Mouse (Mus musculus) limb, embryonic 10.5 days (tissue): ENCODE results near the gene Neurl2. TPM values are rescaled to one million over a fixed set of nuclear protein-coding genes. Genes with fewer than 3 reads are reported as not detected.
"Not testable (repeated sequence)": the region's sequence is repeated elsewhere in the genome, so short reads cannot be mapped to it uniquely, and the experiment has no call there.

Experiments
- DNase-seq: peaks from one replicate; pipeline ENCODE4 v3.0.0-alpha.2; 2017; ENCODE audit warnings: low spot score
- H3K27ac ChIP-seq: fragments of 300-500 bp; sonication (generic); 2 replicates; pipeline ENCODE4 v1.5.1; 2016; ENCODE audit warnings: mild to moderate bottlenecking
- H3K27me3 ChIP-seq: fragments of 300-500 bp; sonication (generic); 2 replicates; pipeline ENCODE4 v1.6.1; 2016; ENCODE audit warnings: low read depth, mild to moderate bottlenecking; ENCODE audit not compliant: poor library complexity, severe bottlenecking
- H3K36me3 ChIP-seq: fragments of 300-500 bp; sonication (generic); 2 replicates; pipeline ENCODE4 v1.6.1; 2016; ENCODE audit warnings: mild to moderate bottlenecking, moderate library complexity
- H3K4me1 ChIP-seq: fragments of 300-500 bp; sonication (generic); 2 replicates; pipeline ENCODE4 v1.6.1; 2016
- H3K4me3 ChIP-seq: fragments of 300-500 bp; sonication (generic); 2 replicates; pipeline ENCODE4 v1.5.1; 2016; ENCODE audit warnings: mild to moderate bottlenecking, moderate library complexity
- H3K9me3 ChIP-seq: fragments of 300-500 bp; sonication (generic); replicated peaks from 2 replicates; pipeline ENCODE4 v1.6.1; 2016; ENCODE audit warnings: mild to moderate bottlenecking
- WGBS: fragments of 180-500 bp; shearing (Covaris S2); methylation state at CpG from one replicate; pipeline ENCODE4 v1.1.7; 2016; 5-methylcytosine and 5-hydroxymethylcytosine counted together
- polyA plus RNA-seq: library from polyadenylated mRNA; unstranded; fragments of >200 nt; fragmentation: Nextera tagmentation; extraction: Ambion mirVana; gene quantifications from 2 replicates; pipeline ENCODE4 v1.2.1, GENCODE M21; 2016

Gene Neurl2
- polyA plus RNA-seq = 4.0 and 6.9 TPM in 2 replicates

DNA sequence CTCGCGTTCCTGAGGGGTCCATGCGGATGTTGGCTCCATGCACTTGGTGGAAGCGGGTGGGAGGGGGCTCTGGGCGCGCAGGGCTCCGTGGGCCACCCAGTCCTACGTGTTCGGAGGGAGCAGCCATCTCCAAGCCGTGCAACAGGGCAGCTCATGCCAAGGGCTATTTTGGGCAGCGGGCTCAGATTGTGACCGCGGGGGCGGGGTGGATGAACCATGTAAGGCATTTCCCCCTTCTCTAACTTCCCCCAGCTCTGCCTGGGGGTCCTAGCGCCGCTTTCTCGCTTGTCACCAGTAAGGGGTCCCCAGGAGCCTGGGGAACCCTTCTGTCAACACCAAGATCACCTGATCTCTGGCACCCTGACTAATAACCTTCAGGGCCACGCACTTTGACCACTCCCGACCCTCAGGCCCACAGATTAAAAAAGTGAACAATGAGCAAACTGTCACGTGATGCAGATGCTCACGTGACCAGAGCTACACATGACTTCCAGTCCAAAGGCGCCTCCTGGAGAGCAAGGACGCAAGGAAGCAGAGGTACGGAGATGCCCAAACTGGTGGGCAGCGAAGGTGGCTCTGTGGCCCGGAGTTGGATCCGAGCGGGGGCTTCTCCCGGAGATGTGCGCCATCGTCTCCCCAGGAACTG is at the start of gene Neurl2:
Gene Neurl2 (minus strand): TSS at position 143 of the 646 bp plus-strand sequence.
- WGBS = under 1% methylated on average over 31 of the region's 31 CpGs
- Histone ChIP-seq H3K4me1 (peaks cover 27% of the 10 kb centered on the region), H3K36me3 (peaks cover 37% of the 10 kb centered on the region), H3K27me3 (no peaks in the 10 kb centered on the region), H3K4me3 (peak within 1 kb of the TSS; percentile 88), H3K9me3 (no peaks in the 10 kb centered on the region), H3K27ac (peak within 1 kb of the TSS; percentile 93)
- DNase-seq = peak; percentile 96

DNA sequence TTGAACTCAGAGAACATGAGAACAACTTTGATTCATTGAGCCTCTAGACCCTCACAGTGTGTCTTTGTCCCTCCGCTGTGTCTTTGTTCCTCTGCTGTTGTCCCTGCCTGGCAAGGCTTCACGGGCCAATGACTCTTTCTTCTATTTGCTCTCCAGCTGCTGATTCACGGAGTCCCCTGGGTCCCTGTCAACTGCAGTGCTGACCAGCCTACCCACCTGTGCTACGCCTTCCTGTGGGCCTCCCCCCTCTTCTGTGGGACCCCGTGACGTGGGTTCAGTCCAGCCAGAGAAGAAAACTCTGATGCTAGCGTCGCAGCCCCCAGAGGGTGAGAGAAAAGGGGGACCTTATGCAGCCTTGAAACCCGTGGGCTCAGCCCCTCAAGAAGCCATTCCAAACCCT is 49.4 kb upstream of the Neurl2 start:
- no peak for DNase-seq
- Histone ChIP-seq H3K27me3 (no peaks in the 10 kb centered on the region), H3K4me3 (no peak overlapping the region), H3K9me3 (no peaks in the 10 kb centered on the region), H3K36me3 (peaks cover 52% of the 10 kb centered on the region), H3K27ac (no peak overlapping the region), H3K4me1 (peaks cover 18% of the 10 kb centered on the region)
- WGBS = 92% methylated on average over 9 of the region's 9 CpGs

DNA sequence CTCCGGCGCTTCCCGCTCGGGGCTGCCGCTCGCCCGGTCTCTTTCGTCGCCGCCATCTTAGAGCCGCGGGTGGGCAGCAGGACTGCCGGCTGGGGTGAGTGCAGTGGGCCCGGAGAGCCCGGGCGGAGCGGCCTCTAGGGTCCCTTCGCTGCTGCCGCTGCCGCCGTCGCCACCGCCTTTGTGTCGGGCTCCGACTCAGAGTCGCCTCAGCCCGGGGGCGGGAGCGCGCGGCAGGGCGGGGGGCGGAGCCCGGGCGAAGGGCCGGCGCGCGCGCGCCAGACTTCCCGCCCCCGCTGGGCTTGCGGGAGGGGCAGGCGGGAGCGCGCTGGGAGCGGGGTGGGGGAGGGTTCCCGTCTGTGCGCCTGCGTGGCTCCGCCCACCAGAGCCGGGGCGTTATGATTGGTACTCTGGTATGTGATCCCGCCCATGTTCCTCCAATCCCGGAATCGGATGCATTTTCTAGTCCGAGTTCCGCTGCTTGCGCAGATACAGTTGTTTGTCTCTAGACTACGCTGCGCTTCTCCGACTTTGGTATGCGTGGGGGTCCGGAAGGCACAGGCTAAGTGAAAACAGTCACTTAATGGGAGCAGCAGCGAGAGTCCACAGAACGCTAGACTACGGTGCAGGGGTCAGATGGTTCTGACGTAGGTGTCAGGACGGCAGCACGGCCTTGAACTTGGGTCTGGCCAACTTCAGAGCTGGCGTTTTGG is 46.5 kb upstream of the Neurl2 start:
- peak; percentile 99 for DNase-seq
- Histone ChIP-seq H3K27ac (peak overlapping the region; percentile 100), H3K4me1 (peaks cover 24% of the 10 kb centered on the region), H3K9me3 (no peaks in the 10 kb centered on the region), H3K4me3 (peak overlapping the region; percentile 92), H3K36me3 (peaks cover 29% of the 10 kb centered on the region), H3K27me3 (no peaks in the 10 kb centered on the region)
- under 1% methylated on average over 72 of the region's 72 CpGs for WGBS

DNA sequence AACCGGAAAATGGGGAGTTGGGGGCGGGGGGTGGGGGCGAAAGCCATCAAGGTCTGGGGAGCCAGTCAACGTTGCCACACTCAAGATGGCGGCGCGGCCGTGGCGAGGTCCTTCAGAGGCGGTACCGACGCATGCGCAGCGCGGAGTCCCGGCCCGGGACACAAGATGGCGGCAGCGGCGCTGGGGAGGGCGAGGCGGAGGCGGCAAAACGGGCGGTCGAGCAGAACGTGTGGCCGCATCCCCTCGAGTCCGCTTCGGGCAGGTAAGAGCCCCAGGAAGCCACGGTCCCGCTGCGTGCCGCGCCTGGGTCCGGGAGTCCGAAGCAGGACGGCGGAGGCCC is 45.9 kb upstream of the Neurl2 start, which contains the start of gene Pcif1:
Gene Pcif1 (plus strand): TSS at position 77 of the 340 bp plus-strand sequence.
- peaks cover 25% of the 10 kb centered on the region for H3K36me3 ChIP-seq
- 0% methylated on average over 40 of the region's 40 CpGs for WGBS

DNA sequence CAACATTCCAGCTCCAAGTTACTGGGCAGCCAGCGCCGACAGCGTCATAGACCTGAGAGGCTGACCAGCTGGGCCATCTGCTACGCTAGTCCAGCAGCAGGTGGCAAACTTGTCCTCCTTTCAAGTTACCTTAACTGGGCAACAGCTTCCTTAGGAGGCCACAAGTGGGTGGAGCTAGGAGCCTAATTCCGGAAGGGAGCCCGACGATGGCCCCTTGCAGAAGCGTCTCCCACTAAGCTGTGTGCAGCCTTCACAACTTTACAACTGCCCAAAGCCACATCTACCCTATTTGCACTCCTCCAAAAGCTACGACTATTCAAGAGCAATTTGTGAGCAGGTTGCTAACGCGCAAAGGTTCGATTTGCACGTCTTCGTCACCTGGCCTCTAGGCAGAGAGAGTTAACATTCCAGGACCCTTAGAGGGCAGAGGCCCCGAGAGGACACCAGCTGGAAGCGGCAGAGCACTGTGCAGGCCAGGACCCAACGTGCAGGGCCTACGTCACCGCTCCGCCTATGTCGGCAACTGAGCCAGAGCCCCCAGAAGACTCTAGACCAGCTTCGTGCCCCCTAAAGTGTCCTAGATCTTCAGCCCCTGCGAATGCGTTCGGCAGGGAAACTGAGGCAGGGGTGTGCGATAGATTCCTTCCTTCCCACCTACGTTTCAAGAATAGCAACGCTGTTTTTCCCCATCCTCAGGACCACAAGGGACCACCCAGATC is 45.4 kb upstream of the Neurl2 start:
- H3K4me1 ChIP-seq = peaks cover 34% of the 10 kb centered on the region
- WGBS = 2% methylated on average over 28 of the region's 28 CpGs
- H3K4me3 ChIP-seq = peak overlapping the region; percentile 92
- no peaks in the 10 kb centered on the region for H3K27me3 ChIP-seq
- DNase-seq = peak; percentile 64
- no peaks in the 10 kb centered on the region for H3K9me3 ChIP-seq
- H3K36me3 ChIP-seq = peaks cover 20% of the 10 kb centered on the region
- H3K27ac ChIP-seq = peak overlapping the region; percentile 100

More for the DNA sequence above, 45.9 kb upstream of the Neurl2 start, which contains the start of gene Pcif1:
- Histone ChIP-seq H3K4me3 (peak within 1 kb of the TSS; percentile 92), H3K27me3 (no peaks in the 10 kb centered on the region), H3K27ac (peak within 1 kb of the TSS; percentile 100), H3K4me1 (peaks cover 29% of the 10 kb centered on the region), H3K9me3 (no peaks in the 10 kb centered on the region)
- peak; percentile 98 for DNase-seq

DNA sequence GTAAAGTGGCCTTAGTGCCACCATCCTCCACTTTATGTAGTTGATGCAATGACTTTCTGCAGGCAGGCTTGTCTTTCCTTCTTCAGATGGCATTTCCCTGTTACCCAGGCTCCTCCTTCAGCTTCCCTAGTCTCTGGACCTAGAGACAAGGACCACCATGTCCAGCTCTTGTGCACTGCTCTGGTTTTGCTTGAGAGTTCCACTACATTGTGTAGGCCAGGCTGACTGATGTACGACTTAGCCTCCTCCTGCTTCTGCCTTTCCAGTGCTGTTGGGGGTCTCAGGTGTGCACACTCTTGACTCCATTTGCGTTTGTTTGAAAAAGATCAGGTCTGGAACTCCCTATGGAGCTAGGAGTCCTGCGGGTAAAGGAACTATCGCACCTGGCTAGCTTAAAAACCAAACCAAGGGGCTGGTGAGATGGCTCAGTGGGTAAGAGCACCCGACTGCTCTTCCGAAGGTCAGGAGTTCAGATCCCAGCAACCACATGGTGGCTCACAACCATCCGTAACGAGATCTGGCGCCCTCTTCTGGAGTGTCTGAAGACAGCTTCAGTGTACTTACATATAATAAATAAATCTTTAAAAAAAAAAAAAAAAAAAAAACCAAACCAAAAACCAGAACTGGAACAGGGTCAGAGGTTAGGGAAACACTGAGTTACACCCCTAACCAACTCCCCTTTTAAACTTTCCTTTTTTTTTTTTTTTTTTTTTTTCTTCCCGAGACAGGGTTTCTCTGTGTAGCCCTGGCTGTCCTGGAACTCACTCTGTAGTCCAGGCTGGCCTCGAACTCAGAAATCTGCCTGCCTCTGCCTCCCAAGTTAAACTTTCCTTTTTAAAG is 44.3 kb upstream of the Neurl2 start:
- not testable (repeated sequence) for H3K9me3 ChIP-seq, H3K27ac ChIP-seq, H3K27me3 ChIP-seq, H3K36me3 ChIP-seq, DNase-seq
- 71% methylated on average over 11 of the region's 11 CpGs for WGBS
- peaks cover 34% of the 10 kb centered on the region for H3K4me1 ChIP-seq
- peak overlapping the region; percentile 92 for H3K4me3 ChIP-seq

DNA sequence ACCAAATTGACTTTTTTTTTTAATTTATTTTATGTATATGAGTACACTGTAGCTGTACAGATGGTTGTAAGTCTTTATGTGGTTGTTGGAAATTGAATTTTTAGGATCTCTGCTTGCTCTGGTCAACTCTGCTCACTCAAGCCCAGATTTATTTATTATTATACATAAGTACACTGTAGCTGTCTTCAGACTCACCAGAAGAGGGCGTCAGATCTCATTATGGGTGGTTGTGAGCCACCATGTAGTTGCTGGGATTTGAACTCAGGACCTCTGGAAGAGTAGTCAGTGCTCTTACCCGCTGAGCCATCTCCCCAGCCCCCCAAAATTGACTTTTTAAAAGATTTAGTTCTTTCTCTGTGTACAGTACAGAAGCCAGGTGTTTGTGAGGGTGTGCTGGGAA is 42.4 kb upstream of the Neurl2 start:
- whole genome bisulfite sequencing = 49% methylated on average over 2 of the region's 2 CpGs
- not testable (repeated sequence) for DNase-seq, H3K36me3 ChIP-seq, H3K9me3 ChIP-seq, H3K27ac ChIP-seq, H3K27me3 ChIP-seq, H3K4me3 ChIP-seq
- H3K4me1 ChIP-seq = peaks cover 31% of the 10 kb centered on the region

DNA sequence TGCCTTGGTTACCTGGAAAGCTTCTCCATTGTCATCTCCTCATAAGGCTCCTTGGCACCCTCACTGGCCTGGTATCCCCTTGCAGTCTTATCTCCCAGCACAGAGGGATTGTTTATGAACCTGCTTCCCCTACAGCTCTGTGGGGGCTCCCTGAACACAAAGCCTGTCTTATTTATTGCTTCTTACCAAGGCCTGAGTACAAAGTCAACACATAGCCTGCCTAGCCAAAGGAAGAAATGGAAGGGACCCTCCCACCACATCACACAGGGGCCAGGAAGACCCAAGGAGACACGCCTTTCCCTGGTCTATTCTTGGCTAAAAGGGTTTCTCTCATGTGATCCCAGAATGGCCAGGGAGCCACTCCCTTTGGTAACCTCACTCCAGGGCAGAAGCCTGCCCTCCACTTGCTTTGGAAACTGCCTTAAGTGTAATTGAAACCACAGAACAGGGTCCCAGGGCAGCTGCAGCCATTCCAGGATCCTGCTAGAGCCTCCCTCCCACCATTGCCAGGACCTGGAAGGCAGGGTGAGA is 41.0 kb upstream of the Neurl2 start:
- Histone ChIP-seq H3K9me3 (no peaks in the 10 kb centered on the region), H3K4me3 (no peak overlapping the region), H3K4me1 (peaks cover 25% of the 10 kb centered on the region), H3K27me3 (no peaks in the 10 kb centered on the region), H3K27ac (peak overlapping the region; percentile 8; the same call in 1 of the 2 replicates), H3K36me3 (peaks cover 7% of the 10 kb centered on the region)
- 22% methylated on average over 1 of the region's 1 CpGs for WGBS
- DNase-seq = no peak

DNA sequence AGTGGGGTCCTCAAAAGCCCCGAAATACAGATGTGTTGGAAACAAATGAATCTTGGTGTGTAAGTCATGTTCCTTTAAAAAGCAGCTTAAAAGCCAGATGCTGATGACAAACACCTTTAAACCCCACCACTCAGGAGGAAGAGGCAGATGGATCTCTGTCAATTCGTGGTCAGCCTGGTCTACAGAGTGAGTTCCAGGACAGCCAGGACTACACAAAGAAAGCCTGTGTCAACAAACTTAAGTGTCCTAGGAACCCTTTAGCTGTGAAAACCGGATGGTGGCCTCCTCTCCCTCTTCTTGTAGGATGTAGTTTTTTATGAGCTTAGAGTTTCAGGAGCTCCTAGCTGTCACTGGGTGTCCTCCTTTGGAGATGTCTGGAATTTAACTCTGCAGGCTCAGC is 40.4 kb upstream of the Neurl2 start:
- H3K9me3 ChIP-seq = no peaks in the 10 kb centered on the region
- 0 out of 2 replicates have a peak overlapping the region, but pooled peaks have one; percentile 8 for H3K27ac ChIP-seq
- H3K4me1 ChIP-seq = peaks cover 23% of the 10 kb centered on the region
- no peak for DNase-seq
- H3K36me3 ChIP-seq = peaks cover 7% of the 10 kb centered on the region
- no peaks in the 10 kb centered on the region for H3K27me3 ChIP-seq
- WGBS = 74% methylated on average over 3 of the region's 3 CpGs
- H3K4me3 ChIP-seq = no peak overlapping the region

DNA sequence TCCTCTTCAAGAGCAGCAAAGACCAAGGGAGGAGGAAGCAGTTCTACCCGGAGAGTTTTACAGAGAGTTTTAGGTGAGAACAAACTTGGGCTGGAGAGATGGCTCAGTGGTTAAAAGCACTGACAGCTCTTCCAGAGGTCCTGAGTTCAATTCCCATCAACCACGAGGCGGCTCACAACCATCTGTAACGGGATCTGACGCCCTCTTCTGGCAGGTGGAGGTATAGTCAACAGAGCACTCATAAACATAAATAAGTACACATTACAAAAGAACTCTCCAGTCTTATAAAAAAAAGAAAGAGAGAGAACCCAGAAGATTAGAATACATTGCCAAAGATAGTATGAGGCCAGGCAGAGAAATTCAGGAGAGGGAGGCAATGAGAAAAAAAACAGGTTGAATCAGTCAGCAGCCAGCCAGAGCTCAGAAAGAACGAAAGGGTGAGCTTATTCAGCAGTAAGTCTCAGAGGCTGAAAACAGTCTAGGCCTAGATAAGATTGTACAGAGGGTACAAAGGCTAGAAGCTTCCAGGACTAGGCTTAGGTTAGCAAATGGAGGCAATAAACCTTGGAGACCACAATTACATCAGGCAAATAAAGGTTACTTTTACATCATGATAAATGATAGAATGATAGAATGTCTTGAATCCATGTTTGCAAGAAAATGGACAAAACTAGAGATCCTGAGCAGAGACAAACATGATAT is 38.5 kb upstream of the Neurl2 start:
- H3K27me3 ChIP-seq = no peaks in the 10 kb centered on the region
- peaks cover 13% of the 10 kb centered on the region; the same call in 1 of the 2 replicates for H3K4me1 ChIP-seq
- no peak overlapping the region for H3K4me3 ChIP-seq
- no peak overlapping the region for H3K27ac ChIP-seq
- no peaks in the 10 kb centered on the region for H3K9me3 ChIP-seq
- no peak for DNase-seq
- no peaks in the 10 kb centered on the region for H3K36me3 ChIP-seq
- 59% methylated on average over 6 of the region's 6 CpGs for WGBS

DNA sequence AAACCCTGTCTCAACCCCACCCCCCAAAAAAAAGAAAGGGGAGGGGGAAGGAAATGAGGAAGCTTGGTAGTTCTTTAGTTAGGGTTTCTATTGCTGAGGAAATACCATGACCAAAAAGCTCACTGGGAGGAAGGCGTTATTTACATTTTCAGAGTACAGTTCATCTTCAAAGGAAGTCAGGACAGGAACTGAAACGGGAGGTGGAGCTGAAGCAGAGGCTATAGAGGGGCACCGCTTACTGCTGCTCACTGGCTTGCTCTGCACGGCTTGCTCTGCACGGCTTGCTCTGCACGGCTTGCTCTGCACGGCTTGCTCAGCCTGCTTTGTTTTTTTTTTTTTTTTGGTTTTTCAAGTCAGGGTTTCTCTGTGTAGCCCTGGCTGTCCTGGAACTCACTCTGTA is 35.2 kb upstream of the Neurl2 start:
- no peak overlapping the region for H3K27ac ChIP-seq
- no peak overlapping the region for H3K4me3 ChIP-seq
- H3K27me3 ChIP-seq = no peaks in the 10 kb centered on the region
- no peaks in the 10 kb centered on the region for H3K4me1 ChIP-seq
- no peaks in the 10 kb centered on the region for H3K9me3 ChIP-seq
- H3K36me3 ChIP-seq = no peaks in the 10 kb centered on the region
- no peak for DNase-seq
- 78% methylated on average over 7 of the region's 7 CpGs for WGBS

DNA sequence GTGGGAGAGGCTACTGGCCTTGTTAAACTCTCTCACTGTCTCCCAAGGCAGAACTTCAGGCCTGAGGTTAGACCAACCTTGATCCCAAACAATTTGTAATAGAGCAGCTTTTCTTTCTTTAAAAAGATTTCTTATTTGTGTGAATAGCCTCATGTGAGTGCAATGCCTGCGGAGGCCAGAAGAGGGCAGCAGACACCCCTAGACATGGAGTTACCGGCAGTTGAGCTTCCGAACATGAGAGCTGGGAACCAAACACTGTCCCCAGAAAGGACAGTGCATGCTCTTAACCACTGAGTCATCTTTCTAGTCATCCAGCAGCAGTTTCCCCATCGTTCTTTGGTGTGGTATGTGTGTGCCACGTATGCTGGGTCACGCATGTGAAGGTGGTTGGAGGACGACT is 34.3 kb upstream of the Neurl2 start:
- no peak for DNase-seq
- 92% methylated on average over 7 of the region's 7 CpGs for WGBS
- Histone ChIP-seq H3K36me3 (no peaks in the 10 kb centered on the region), H3K4me3 (no peak overlapping the region), H3K27ac (no peak overlapping the region), H3K9me3 (no peaks in the 10 kb centered on the region), H3K4me1 (peaks cover 2% of the 10 kb centered on the region; the same call in 1 of the 2 replicates), H3K27me3 (no peaks in the 10 kb centered on the region)
